Mouse (Mus musculus) cerebellum, postnatal 25 days (tissue): ENCODE results near the gene Ebf4.

Experiments
- DNase-seq, 2 experiments: peaks; one replicate each; pipeline ENCODE4 v3.0.0; 2021; ENCODE audit warnings: mixed read lengths in 2 of 2

Gene Ebf4

GRCm38 (mm10) chr2:130386212-130386611 lies 91.2 kb downstream of the Ebf4 start:
- DNase-seq = no peak

DNA sequence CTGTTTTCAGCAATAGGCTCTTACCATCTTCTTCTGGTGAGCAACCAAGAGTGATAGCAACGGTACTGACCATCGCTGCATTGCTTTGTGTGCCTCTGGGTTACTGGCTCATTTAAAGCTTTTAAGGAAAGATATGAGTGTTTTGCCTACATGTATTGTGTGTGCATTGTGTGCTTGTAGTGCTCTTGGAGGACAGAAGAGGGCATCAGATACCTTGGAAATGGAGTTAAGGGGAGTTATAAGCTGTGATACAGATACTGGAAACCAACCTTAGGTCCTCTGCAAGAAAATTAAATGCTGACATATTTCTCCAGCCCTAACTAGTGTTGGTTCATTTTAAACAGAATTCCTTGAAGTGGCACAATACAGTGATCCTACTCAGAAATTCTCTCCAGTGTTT lies 93.8 kb downstream of the Ebf4 start:
- no peak for DNase-seq

GRCm38 (mm10) chr2:130390993-130391625 lies 96.1 kb downstream of the Ebf4 start:
- no peak for DNase-seq

DNA sequence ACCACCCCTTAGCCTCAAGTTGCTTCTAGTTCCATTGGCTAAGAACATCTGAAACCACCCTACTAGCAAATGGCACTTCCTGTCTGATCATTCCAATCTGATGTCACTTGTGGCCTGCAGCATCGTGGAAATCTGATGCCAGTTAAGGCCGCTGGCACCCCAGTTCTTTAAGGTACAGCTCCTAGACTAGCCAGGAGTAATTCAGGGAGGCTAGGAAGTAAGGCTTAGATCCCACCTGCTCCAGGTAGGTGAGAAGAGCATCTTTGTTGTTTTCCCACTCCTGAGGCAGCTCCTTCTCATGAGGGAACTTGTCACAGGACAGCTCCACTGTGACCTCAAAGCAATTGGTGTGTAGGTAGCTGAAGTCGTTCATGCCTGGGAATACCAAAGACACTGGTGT lies 97.9 kb downstream of the Ebf4 start:
- no peak for DNase-seq

DNA sequence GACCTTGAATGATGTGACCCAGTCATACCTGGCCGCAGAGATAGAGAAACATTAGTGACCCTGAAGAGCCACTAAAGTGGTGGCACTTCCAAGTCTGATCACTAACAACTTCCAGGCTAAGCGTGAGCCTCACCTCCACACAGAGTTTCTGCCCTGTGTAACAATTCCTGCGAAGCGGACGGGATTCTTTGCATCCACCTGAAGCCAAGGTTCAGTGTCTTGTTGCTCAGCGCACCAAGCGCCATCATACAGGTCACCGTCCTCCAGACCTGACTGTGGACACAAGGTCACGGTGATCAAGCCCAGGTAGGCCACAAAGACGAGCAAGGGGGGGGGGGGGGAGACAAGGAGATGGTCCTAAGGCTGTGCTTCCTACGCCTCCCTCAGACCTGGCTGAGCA lies 100.7 kb downstream of the Ebf4 start:
- DNase-seq = no peak

- DNase-seq = peak in 1 of 2 experiments; percentile 15
Observed at GRCm38 (mm10) chr2:130397186-130397985, 102.4 kb downstream of the Ebf4 start, which contains the start of gene Cpxm1. Gene Cpxm1 (minus strand): TSS chr2:130397574.

DNA sequence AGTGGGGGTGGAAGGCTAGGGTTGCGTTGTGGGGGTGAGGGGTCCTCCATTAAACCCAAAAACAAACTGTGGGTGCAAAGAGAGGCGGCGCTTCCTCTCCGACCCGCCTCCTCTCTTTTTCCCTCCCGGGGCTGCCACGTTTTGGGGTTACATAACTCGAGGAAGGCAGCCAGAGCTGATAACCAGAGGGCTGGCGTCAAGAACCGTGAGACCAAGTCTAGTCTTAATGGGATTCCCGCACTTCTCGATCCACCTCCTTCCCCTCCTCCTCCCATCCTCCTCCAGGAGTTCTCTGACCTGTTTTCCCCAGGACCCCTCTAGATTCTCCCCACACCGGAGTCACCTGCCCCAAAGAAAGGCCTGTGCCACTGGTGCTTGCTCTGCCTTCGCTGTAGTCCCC lies 103.1 kb downstream of the Ebf4 start:
- DNase-seq = peak in 1 of 2 experiments; percentile 14

DNA sequence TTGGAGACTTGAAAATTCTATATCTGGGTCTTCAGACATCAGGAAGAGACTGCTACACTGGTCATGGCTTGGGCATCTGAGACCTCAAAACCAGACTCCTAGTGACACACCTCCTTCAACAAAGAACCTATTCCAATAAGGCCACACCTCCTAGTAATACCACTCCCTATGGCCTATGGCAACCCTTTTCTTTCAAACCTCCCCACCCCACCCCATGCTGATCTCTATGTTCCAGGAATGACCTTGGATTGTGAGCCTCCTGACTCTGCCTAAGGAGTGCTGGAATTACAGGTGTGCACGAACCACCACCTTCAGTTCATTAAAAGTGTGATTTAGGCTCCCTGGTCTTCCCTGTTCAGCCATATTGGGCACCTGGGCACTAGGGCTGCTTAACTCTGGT lies 105.1 kb downstream of the Ebf4 start:
- DNase-seq = no peak

- no peak for DNase-seq
Observed at GRCm38 (mm10) chr2:130401891-130402290, 106.9 kb downstream of the Ebf4 start.

- no peak for DNase-seq
Observed at GRCm38 (mm10) chr2:130404939-130405338, 110.0 kb downstream of the Ebf4 start, which contains the start of the genes Gm28372 and 1700020A23Rik. Gene Gm28372 (plus strand): TSS chr2:130405239. Gene 1700020A23Rik (plus strand): TSS chr2:130405259.

GRCm38 (mm10) chr2:130406178-130406577 lies 111.2 kb downstream of the Ebf4 start, which contains the start of gene Tmem239:
Gene Tmem239 (plus strand): TSS chr2:130406478.
- no peak for DNase-seq

- DNase-seq = no peak
Observed at GRCm38 (mm10) chr2:130408194-130408593, 113.2 kb downstream of the Ebf4 start.

- peak; percentile 86 to 92 for DNase-seq
Observed at GRCm38 (mm10) chr2:130411558-130412495, 116.9 kb downstream of the Ebf4 start.

DNA sequence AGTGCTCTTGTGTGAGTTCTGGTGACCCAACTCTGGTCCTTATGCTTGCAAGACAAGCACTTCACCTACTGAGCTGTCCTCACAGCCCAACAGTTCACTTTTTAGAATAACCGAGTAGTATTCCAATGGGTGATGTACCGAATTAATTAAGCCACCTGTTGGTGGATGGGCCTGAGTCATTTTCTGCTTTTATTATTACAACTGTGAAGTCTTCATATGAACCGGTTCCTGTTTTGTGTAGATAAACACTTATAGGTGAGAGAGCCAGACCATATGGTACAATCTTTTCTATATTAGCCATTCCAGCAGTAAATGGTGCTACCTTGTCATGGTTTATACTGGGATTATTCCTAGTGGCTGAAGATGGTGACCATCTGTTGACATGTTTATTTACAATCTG lies 117.8 kb downstream of the Ebf4 start:
- DNase-seq = no peak

DNA sequence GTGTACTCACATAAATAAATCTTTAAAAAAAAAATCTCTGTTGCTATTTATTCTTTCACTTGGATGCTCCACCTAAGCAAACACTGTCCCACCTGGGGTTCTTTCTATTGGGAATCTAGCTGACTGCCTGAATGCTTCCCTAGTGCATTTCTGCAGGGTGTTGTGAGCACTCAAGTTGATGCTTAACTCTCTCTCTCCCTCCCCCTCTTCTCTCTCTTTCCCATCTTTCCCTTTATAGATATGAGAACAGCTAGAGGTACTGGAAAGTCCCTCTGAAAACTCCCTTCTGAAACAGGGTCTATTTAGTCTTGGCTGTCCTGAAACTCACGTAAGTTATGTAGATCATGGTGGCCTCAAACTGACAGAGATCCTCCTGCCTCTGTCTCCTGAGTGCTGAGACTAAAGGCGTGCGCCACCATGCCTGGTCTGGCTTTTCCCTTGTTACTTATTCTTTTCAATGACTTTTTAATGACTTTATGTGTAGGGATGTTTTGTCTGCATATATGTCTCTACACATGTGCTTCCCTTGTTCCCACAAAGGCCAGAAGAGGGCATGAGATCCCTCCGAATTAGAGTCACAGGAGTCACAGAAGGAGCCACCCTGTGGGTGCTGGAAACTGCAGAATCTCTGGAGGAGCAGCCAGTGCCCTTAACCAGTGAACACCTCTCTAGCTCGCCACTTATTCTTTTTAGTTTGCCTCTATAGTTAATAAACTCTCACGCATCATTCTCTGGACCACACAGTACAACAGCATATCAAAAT lies 119.3 kb downstream of the Ebf4 start:
- DNase-seq = no peak
